Mouse (Mus musculus): Measurements from ENCODE around the gene Kcnk10. TPM values are rescaled to one million over a fixed set of nuclear protein-coding genes. Genes with fewer than 3 reads are reported as not detected.

Gene Kcnk10
- polyA plus RNA-seq, 1 experiment, result 0.01 TPM

DNA sequence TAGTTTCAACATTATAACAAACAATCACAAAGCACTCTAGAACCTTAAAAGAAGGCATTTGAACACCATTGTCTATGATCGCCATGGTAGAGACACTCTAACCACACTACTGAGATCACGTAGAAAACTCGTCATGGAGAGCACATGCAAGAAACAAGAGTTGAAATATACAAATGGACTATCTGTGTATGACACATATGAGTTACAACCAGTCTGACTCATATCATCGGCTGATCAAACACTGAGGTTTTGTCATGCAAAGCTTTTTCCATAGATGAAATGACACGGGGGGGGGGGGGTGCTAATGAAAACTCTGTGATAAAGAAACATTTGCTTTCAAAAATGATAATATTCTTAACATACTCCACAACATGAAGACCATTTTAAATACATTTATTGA is 133.2 kb downstream of the Kcnk10 start:
- TF ChIP-seq CTCF (IDR thresholded peaks at IDR 0.05; ENCODE audit: insufficient read depth, low read length) (no peak), POLR2A (IDR thresholded peaks at IDR 0.05; ENCODE audit: borderline replicate concordance, extremely low read depth, low read depth, low read length) (no peak)
- DNase-seq, result no peak
- Histone ChIP-seq H3K4me3 (replicated peaks; ENCODE audit: extremely low read depth, low read depth, low read length) (no peak overlapping the region), H3K4me1 (ENCODE audit: control insufficient read depth, insufficient read depth, low read length) (no peaks in the 10 kb centered on the region)
- WGBS, result 73% methylated on average over 5 of the region's 5 CpGs

- TF ChIP-seq CTCF (IDR thresholded peaks at IDR 0.05; ENCODE audit: insufficient read depth, low read length), result no peak
- no peak for TF ChIP-seq POLR2A (IDR thresholded peaks at IDR 0.05; ENCODE audit: borderline replicate concordance, extremely low read depth, low read depth, low read length)
- WGBS, result 75% methylated on average over 3 of the region's 3 CpGs
- Histone ChIP-seq H3K4me1 (ENCODE audit: control insufficient read depth, insufficient read depth, low read length) (no peaks in the 10 kb centered on the region), H3K4me3 (replicated peaks; ENCODE audit: extremely low read depth, low read depth, low read length) (no peak overlapping the region)
- DNase-seq, result no peak
Measured at GRCm38 (mm10) chr12:98443754-98444153, 134.4 kb downstream of the Kcnk10 start.

DNA sequence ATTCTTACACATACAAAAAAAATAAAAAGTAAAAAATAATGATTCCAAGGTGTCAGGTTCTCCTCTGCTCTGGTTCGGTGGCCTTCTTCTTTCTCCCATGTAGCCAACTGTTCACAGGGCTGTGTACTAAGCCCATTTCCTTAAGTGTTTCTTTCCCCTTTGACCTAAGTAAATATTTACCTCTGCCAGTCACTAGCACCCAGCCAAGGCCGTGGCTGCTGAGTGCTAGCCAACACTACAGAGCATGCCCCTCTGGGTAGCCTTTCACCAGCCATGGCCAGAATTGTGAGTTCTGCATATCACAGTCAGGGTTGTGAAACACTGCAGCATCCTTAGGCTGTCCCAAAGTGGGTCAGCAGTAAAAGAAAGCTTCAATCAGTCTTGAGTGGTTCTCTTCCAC is 140.0 kb downstream of the Kcnk10 start:
- Histone ChIP-seq H3K4me3 (replicated peaks; ENCODE audit: extremely low read depth, low read depth, low read length) (no peak overlapping the region), H3K4me1 (ENCODE audit: control insufficient read depth, insufficient read depth, low read length) (no peaks in the 10 kb centered on the region)
- WGBS, result 18% methylated on average over 2 of the region's 2 CpGs
- TF ChIP-seq POLR2A (IDR thresholded peaks at IDR 0.05; ENCODE audit: borderline replicate concordance, extremely low read depth, low read depth, low read length) (no peak), CTCF (IDR thresholded peaks at IDR 0.05; ENCODE audit: insufficient read depth, low read length) (no peak)
- DNase-seq, result peak; percentile 16

- Histone ChIP-seq H3K4me3 (replicated peaks; ENCODE audit: extremely low read depth, low read depth, low read length) (no peak overlapping the region), H3K4me1 (ENCODE audit: control insufficient read depth, insufficient read depth, low read length) (no peaks in the 10 kb centered on the region)
- WGBS, result 83% methylated on average over 5 of the region's 5 CpGs
- no peak for TF ChIP-seq CTCF (IDR thresholded peaks at IDR 0.05; ENCODE audit: insufficient read depth, low read length)
- TF ChIP-seq POLR2A (IDR thresholded peaks at IDR 0.05; ENCODE audit: borderline replicate concordance, extremely low read depth, low read depth, low read length), result no peak
- DNase-seq, result no peak
Measured at GRCm38 (mm10) chr12:98430683-98431082, 147.4 kb downstream of the Kcnk10 start.

DNA sequence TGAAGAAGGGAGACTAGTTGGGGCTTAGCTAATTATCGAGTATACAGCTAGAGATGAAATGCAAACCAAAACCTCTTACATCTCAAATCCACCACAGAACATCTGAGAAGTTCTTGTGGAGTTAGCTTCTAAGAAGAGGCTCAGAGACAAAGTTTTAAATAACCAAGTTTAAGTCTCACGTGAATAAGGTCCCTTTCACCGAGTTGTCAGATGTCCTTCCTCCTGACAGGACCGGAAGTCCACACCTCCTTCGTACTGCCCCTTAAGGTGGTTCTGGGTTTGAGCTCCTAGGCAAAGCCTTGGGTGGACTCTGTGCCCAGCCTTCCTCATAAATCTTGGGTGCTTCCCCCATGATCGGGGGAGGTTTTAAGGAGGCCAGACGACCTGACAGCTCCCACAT is 156.8 kb downstream of the Kcnk10 start:
- no peak for DNase-seq
- 74% methylated on average over 7 of the region's 7 CpGs for WGBS
- H3K4me1 ChIP-seq (ENCODE audit: control insufficient read depth, insufficient read depth, low read length), result no peaks in the 10 kb centered on the region
- H3K4me3 ChIP-seq (replicated peaks; ENCODE audit: extremely low read depth, low read depth, low read length), result no peak overlapping the region
- TF ChIP-seq CTCF (IDR thresholded peaks at IDR 0.05; ENCODE audit: insufficient read depth, low read length) (no peak), POLR2A (IDR thresholded peaks at IDR 0.05; ENCODE audit: borderline replicate concordance, extremely low read depth, low read depth, low read length) (no peak)

GRCm38 (mm10) chr12:98419849-98420248 is 158.3 kb downstream of the Kcnk10 start:
- TF ChIP-seq POLR2A (IDR thresholded peaks at IDR 0.05; ENCODE audit: borderline replicate concordance, extremely low read depth, low read depth, low read length) (no peak), CTCF (IDR thresholded peaks at IDR 0.05; ENCODE audit: insufficient read depth, low read length) (no peak)
- WGBS, result 53% methylated on average over 6 of the region's 6 CpGs
- no peaks in the 10 kb centered on the region for H3K4me1 ChIP-seq (ENCODE audit: control insufficient read depth, insufficient read depth, low read length)
- DNase-seq, result no peak
- no peak overlapping the region for H3K4me3 ChIP-seq (replicated peaks; ENCODE audit: extremely low read depth, low read depth, low read length)

DNA sequence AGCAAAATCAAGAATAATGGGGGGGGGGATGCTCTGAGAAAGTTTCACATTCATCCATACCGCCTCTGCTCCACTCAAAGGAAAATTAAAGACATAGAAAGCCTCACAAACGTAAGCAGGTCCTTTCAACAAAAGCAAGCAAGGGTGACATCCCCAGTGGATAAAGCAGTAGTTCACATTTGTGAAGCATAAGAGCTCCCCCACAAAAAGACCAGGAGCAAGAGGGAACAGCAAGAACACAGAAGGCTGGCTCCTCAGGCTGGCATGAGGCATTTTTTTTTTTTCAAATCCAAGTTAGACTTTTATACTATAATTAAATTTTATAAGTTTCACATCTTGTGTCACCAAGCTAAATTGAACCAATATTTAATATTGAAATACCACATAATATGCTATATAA is 168.5 kb downstream of the Kcnk10 start:
- H3K4me3 ChIP-seq (replicated peaks; ENCODE audit: extremely low read depth, low read depth, low read length), result no peak overlapping the region
- WGBS, result 48% methylated on average over 2 of the region's 2 CpGs
- no peak for DNase-seq
- no peaks in the 10 kb centered on the region for H3K4me1 ChIP-seq (ENCODE audit: control insufficient read depth, insufficient read depth, low read length)
- TF ChIP-seq POLR2A (IDR thresholded peaks at IDR 0.05; ENCODE audit: borderline replicate concordance, extremely low read depth, low read depth, low read length), result no peak
- no peak for TF ChIP-seq CTCF (IDR thresholded peaks at IDR 0.05; ENCODE audit: insufficient read depth, low read length)

DNA sequence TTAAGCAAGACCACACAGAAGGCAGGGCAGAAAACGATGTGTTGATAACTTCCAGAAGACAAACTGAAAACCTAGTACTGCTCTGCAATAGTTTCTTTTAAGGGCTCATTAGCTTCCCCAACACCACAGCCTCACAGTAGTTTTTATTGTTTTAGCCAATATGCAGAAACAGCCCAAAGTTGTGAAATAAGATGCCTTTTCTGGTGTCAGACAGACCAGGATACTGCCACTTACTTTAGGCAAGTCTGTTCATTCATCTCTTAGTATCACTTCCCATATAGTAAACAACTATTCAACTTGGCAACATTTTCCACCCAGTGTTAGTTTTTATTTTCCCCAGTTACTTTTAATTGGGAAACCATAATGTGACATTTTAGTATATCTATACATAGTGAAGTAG is 171.5 kb downstream of the Kcnk10 start:
- no peak overlapping the region for H3K4me3 ChIP-seq (replicated peaks; ENCODE audit: extremely low read depth, low read depth, low read length)
- 39% methylated on average over 1 of the region's 1 CpGs for WGBS
- DNase-seq, result no peak
- no peaks in the 10 kb centered on the region for H3K4me1 ChIP-seq (ENCODE audit: control insufficient read depth, insufficient read depth, low read length)
- TF ChIP-seq CTCF (IDR thresholded peaks at IDR 0.05; ENCODE audit: insufficient read depth, low read length) (no peak), POLR2A (IDR thresholded peaks at IDR 0.05; ENCODE audit: borderline replicate concordance, extremely low read depth, low read depth, low read length) (no peak)

DNA sequence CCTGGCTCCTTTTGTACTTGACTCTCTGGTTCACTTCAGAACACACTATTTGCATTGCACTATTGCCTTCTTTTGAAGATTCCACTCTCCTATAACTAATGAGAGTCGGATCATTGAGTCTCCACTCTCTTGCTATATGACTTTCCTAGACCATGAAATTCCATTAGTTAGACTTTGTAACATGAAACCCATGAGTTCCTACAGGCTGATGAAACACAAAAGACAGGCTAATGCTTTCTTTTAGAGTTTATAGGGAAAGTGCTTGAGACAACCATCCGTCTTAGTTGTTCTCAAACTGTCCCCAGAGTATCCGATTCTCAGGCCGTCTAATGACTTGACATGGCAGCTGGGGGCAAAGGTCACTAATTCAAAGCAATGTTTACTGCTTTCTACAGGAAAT is 172.0 kb downstream of the Kcnk10 start:
- no peak for DNase-seq
- TF ChIP-seq POLR2A (IDR thresholded peaks at IDR 0.05; ENCODE audit: borderline replicate concordance, extremely low read depth, low read depth, low read length) (no peak), CTCF (IDR thresholded peaks at IDR 0.05; ENCODE audit: insufficient read depth, low read length) (no peak)
- no peaks in the 10 kb centered on the region for H3K4me1 ChIP-seq (ENCODE audit: control insufficient read depth, insufficient read depth, low read length)
- WGBS, result 35% methylated on average over 4 of the region's 4 CpGs
- H3K4me3 ChIP-seq (replicated peaks; ENCODE audit: extremely low read depth, low read depth, low read length), result no peak overlapping the region

- TF ChIP-seq POLR2A (IDR thresholded peaks at IDR 0.05; ENCODE audit: borderline replicate concordance, extremely low read depth, low read depth, low read length) (no peak), CTCF (IDR thresholded peaks at IDR 0.05; ENCODE audit: insufficient read depth, low read length) (no peak)
- H3K4me1 ChIP-seq (ENCODE audit: control insufficient read depth, insufficient read depth, low read length), result no peaks in the 10 kb centered on the region
- 57% methylated on average over 4 of the region's 4 CpGs for WGBS
- H3K4me3 ChIP-seq (replicated peaks; ENCODE audit: extremely low read depth, low read depth, low read length), result no peak overlapping the region
- no peak for DNase-seq
Measured at GRCm38 (mm10) chr12:98396586-98396985, 181.5 kb downstream of the Kcnk10 start.

All from lung, adult 2 months (tissue).